Mouse (Mus musculus) liver, adult 2 months (tissue): ENCODE measurements around the gene Adpgk. TPM values are rescaled to one million over a fixed set of nuclear protein-coding genes. Genes with fewer than 3 reads are reported as not detected.

Experiments
- DNase-seq: peaks from one replicate; pipeline ENCODE4 v3.0.0-alpha.2; 2011; ENCODE audit warnings: low read depth, low spot score; ENCODE audit errors: extremely low read depth
- H3K27ac ChIP-seq: fragments of 200-500 bp; replicated peaks from 2 replicates; pipeline ENCODE4 v1.5.1; 2012; ENCODE audit warnings: low read depth, mild to moderate bottlenecking, control low read depth, inconsistent platforms, low read length; ENCODE audit not compliant: insufficient read depth
- H3K27me3 ChIP-seq: fragments of 200-500 bp; 2 replicates; pipeline ENCODE4 v1.6.1; 2012; ENCODE audit warnings: mild to moderate bottlenecking, moderate library complexity, low read length, inconsistent platforms; ENCODE audit not compliant: control insufficient read depth, insufficient read depth
- H3K36me3 ChIP-seq: fragments of 200-500 bp; 2 replicates; pipeline ENCODE4 v1.6.1; 2012; ENCODE audit warnings: low read length, inconsistent platforms; ENCODE audit not compliant: control insufficient read depth, insufficient read depth
- H3K4me1 ChIP-seq: fragments of 200-500 bp; 2 replicates; pipeline ENCODE4 v1.6.1; 2011; ENCODE audit warnings: low read length; ENCODE audit not compliant: control insufficient read depth, insufficient read depth
- H3K4me3 ChIP-seq: fragments of 200-500 bp; 2 replicates; pipeline ENCODE4 v1.5.1; 2011; ENCODE audit warnings: low read depth, mild to moderate bottlenecking, control low read depth, low read length, moderate library complexity; ENCODE audit not compliant: insufficient read depth
- H3K79me2 ChIP-seq: fragments of 200-500 bp; 2 replicates; pipeline ENCODE4 v1.6.1; 2012; ENCODE audit warnings: inconsistent platforms, mild to moderate bottlenecking, low read length, moderate library complexity; ENCODE audit not compliant: control insufficient read depth, insufficient read depth
- H3K9ac ChIP-seq: fragments of 200-500 bp; 2 replicates; pipeline ENCODE4 v1.6.1; 2012; ENCODE audit warnings: low read depth, mild to moderate bottlenecking, control low read depth, inconsistent platforms, low read length
- CTCF ChIP-seq: fragments of 200-500 bp; IDR thresholded peaks from 2 replicates; pipeline ENCODE4 v1.5.1; 2011; ENCODE audit warnings: low read depth, low read length, control low read depth
- POLR2A ChIP-seq: fragments of 200-500 bp; IDR thresholded peaks from 2 replicates; pipeline ENCODE4 v1.6.1; 2011; ENCODE audit warnings: low read length, control low read depth; ENCODE audit not compliant: insufficient read depth; ENCODE audit errors: extremely low read depth
- WGBS: fragments of 180-500 bp; shearing (Covaris S2); methylation state at CpG from one replicate; pipeline ENCODE4 v1.1.7; 2018; 5-methylcytosine and 5-hydroxymethylcytosine counted together
- polyA plus RNA-seq: library from polyadenylated mRNA; depleted of rRNA; stranded (reverse); fragments of >200 nt; gene quantifications from 2 replicates; pipeline ENCODE4 v1.2.3, GENCODE M21; 2012
- total RNA-seq: library from RNA; depleted of rRNA; stranded (reverse); fragments of >200 nt; gene quantifications from 2 replicates; pipeline ENCODE4 v1.2.3, GENCODE M21; 2014

Gene Adpgk
- total and polyA plus RNA-seq, 2 experiments, result 7.9 to 11.3 TPM

DNA sequence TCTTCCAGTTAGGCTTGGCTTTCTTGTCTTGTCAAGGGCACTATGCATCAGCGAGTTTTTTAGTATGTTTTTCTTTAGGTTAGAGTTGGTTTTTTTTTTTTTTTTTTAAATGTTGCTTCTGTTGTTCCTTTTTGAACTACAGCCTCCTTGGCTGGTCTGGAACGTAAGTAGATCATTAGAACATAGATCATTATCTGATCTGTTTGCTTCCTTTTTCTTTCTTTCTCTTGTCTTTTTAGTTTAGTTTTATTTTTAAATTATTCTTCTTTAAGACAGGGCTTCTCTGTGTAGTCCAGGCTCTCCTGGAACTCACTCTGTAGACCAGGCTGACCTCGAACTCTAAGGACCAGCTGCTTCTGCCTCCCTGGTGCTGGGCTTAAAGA, 1.1 kb downstream of the Adpgk start:
- no peak overlapping the region for H3K9ac ChIP-seq
- DNase-seq, result no peak
- no peak for TF ChIP-seq POLR2A
- no peak for TF ChIP-seq CTCF
- no peaks in the 10 kb centered on the region; the same call in 1 of the 2 replicates for H3K4me1 ChIP-seq
- no peak overlapping the region for H3K27ac ChIP-seq
- no peaks in the 10 kb centered on the region for H3K36me3 ChIP-seq
- H3K27me3 ChIP-seq, result no peaks in the 10 kb centered on the region
- no peaks in the 10 kb centered on the region; the same call in 1 of the 2 replicates for H3K79me2 ChIP-seq
- 38% methylated on average over 3 of the region's 3 CpGs for WGBS
- no peak overlapping the region for H3K4me3 ChIP-seq

DNA sequence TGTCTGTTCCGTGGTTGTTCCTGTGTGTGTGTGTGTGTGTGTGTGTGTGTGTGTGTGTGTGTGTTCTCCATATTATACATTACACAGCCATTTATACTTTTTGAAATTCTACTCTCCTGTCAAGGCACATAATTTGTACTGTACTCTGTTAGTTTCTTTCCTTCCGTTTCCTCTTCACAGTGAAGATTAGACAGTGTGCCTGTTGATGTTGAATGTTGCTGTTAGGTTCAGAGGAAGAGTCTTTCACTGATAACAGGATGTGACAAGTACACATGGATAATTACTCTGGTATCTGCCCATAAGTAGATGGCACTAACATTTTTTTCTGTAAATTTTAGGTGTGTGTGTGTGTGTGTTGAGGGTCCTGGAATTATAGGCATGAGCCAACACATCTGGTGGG, 5.1 kb downstream of the Adpgk start:
- H3K4me1 ChIP-seq, result no peaks in the 10 kb centered on the region; the same call in 1 of the 2 replicates
- H3K36me3 ChIP-seq, result peaks cover 24% of the 10 kb centered on the region
- DNase-seq, result no peak
- no peak overlapping the region for H3K9ac ChIP-seq
- H3K27ac ChIP-seq, result no peak overlapping the region
- no peaks in the 10 kb centered on the region for H3K27me3 ChIP-seq
- H3K4me3 ChIP-seq, result no peak overlapping the region
- no peak for TF ChIP-seq CTCF
- no peak for TF ChIP-seq POLR2A
- H3K79me2 ChIP-seq, result no peaks in the 10 kb centered on the region; the same call in 1 of the 2 replicates
- WGBS, result 85% methylated on average over 2 of the region's 2 CpGs

DNA sequence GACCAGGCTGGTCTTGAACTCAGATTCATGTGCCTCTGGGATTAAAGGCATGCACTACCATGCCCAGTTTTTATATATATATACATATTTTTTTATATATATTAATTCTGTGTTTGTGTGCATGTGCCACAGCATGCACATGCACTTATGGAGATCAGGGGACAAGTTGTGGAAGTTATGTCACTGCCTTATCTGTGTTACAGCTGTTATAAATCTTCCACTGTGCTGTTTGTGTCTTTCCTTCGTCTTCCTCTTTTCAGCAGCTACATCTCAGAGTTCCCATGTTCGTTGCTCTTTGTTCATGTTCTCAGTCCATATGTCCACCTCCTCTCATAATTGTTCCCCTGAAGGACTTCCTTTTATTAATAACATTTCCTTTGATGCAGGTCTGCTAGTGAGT, 16.5 kb downstream of the Adpgk start:
- no peak overlapping the region for H3K4me3 ChIP-seq
- TF ChIP-seq POLR2A, result no peak
- TF ChIP-seq CTCF, result no peak
- no peak for DNase-seq
- peaks cover 58% of the 10 kb centered on the region for H3K36me3 ChIP-seq
- H3K27ac ChIP-seq, result no peak overlapping the region
- 94% methylated on average over 2 of the region's 2 CpGs for whole genome bisulfite sequencing
- no peaks in the 10 kb centered on the region for H3K79me2 ChIP-seq
- H3K27me3 ChIP-seq, result no peaks in the 10 kb centered on the region
- H3K4me1 ChIP-seq, result no peaks in the 10 kb centered on the region
- no peak overlapping the region for H3K9ac ChIP-seq

DNA sequence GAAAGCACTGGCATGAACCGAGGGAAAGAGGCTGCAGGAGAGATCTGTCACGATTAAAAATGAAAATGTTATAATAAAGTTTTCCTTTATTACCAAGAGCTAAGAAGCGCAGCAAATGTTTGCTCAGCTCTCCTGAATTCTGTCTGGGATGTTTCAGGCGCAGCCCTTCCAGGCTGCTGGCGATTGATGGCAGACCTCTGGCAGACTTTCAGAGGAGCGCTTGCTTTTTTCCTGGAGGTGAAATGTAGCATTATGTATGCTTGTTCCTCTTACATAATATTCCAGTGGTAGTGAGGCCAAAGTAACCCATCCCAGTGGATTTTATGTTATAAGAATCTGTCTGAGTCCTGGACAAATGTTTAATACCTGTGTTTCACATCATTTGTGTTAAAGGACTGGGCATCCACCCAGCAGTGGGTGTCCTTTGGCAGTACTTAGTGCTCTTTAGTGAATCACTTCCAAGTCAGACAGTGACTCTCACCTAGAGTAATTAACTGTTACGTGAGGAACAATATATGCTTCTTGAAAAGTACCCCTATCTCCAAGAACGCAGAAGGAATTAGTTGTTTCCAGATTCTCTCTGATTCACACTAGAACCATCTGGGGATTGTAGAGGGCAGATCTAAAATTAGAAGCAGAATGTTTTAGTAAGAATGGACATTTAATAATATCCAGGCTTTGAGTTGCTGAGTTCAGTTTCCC, 19.4 kb downstream of the Adpgk start:
- no peaks in the 10 kb centered on the region for H3K79me2 ChIP-seq
- no peaks in the 10 kb centered on the region for H3K27me3 ChIP-seq
- TF ChIP-seq CTCF, result no peak
- no peak for DNase-seq
- peaks cover 56% of the 10 kb centered on the region for H3K36me3 ChIP-seq
- no peaks in the 10 kb centered on the region for H3K4me1 ChIP-seq
- no peak overlapping the region for H3K27ac ChIP-seq
- H3K9ac ChIP-seq, result no peak overlapping the region
- no peak overlapping the region for H3K4me3 ChIP-seq
- 92% methylated on average over 8 of the region's 8 CpGs for WGBS

DNA sequence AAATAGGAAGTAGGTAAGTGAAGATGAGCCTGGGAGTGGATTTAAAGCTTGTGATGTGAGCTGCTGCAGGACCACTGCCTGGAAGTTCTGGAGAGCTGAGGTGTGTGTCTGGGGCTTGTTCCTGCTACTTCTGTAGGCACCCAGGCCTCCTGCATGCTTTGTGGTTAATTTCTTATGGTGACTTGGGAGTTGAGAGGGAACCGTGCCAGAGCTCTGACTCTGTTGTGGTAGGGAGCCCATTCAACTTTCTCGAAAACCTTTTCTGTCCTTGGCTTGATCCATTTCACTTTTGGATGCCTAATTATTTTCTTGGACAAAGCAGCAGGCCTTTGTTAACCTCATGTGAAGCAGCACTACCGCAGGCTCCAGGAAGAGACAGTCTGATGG, 19.9 kb downstream of the Adpgk start:
- Histone ChIP-seq H3K36me3 (peaks cover 52% of the 10 kb centered on the region), H3K4me1 (no peaks in the 10 kb centered on the region), H3K27me3 (no peaks in the 10 kb centered on the region), H3K79me2 (no peaks in the 10 kb centered on the region), H3K9ac (no peak overlapping the region), H3K4me3 (no peak overlapping the region), H3K27ac (no peak overlapping the region)
- DNase-seq, result no peak
- 96% methylated on average over 3 of the region's 3 CpGs for WGBS
- TF ChIP-seq POLR2A (no peak), CTCF (no peak)

DNA sequence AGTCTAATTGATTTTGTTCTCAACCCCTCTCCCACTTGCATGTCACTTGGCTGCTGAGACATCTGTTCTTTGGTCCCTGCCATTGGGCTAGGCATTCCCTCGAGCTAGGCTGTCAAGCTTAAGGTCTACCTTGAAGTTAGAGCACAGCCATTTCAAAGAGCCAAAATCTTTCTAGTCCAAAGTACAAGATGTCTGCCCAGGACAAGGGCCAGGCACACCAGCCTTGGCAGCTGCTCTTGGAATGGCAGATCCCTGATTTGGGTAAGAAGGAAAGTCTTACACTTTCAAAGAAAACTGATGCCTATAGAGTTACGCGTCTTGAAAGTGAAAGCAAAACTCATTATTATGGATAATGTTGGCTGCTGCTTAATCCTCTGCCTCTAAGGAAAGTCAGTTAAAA, 24.8 kb downstream of the Adpgk start:
- peaks cover 35% of the 10 kb centered on the region for H3K36me3 ChIP-seq
- H3K9ac ChIP-seq, result no peak overlapping the region
- no peak overlapping the region for H3K27ac ChIP-seq
- no peaks in the 10 kb centered on the region for H3K4me1 ChIP-seq
- no peaks in the 10 kb centered on the region for H3K79me2 ChIP-seq
- no peak overlapping the region for H3K4me3 ChIP-seq
- DNase-seq, result peak; percentile 36
- WGBS, result 89% methylated on average over 3 of the region's 3 CpGs
- H3K27me3 ChIP-seq, result no peaks in the 10 kb centered on the region
- TF ChIP-seq POLR2A, result no peak
